Mouse (Mus musculus) c-Kit-positive CD71-negative TER-119-negative erythroid progenitor cells, embryonic 14.5 days (primary cell): ENCODE data around the gene Gxylt2.

Experiments used
- DNase-seq: peaks from one replicate; pipeline ENCODE4 v3.0.0-alpha.2; 2013; ENCODE audit warnings: low read depth

Gene Gxylt2

GRCm38 (mm10) chr6:100800497-100800955 lies 96.0 kb downstream of the Gxylt2 start:
- peak; percentile 38 for DNase-seq

- no peak for DNase-seq
Observed at GRCm38 (mm10) chr6:100802381-100803083, 98.0 kb downstream of the Gxylt2 start.

- DNase-seq = no peak
Observed at GRCm38 (mm10) chr6:100803250-100803649, 98.7 kb downstream of the Gxylt2 start.

GRCm38 (mm10) chr6:100807187-100807586 lies 102.7 kb downstream of the Gxylt2 start:
- no peak for DNase-seq

GRCm38 (mm10) chr6:100807746-100808145 lies 103.2 kb downstream of the Gxylt2 start:
- DNase-seq = no peak

- DNase-seq = no peak
Observed at GRCm38 (mm10) chr6:100808221-100808778, 103.8 kb downstream of the Gxylt2 start.

GRCm38 (mm10) chr6:100810117-100810516 lies 105.6 kb downstream of the Gxylt2 start:
- no peak for DNase-seq

- no peak for DNase-seq
Observed at GRCm38 (mm10) chr6:100811731-100812130, 107.2 kb downstream of the Gxylt2 start.

- DNase-seq = no peak
Observed at GRCm38 (mm10) chr6:100821367-100821766, 116.8 kb downstream of the Gxylt2 start.

- no peak for DNase-seq
Observed at GRCm38 (mm10) chr6:100823356-100823755, 118.8 kb downstream of the Gxylt2 start.

- DNase-seq = no peak
Observed at GRCm38 (mm10) chr6:100824381-100824965, 119.9 kb downstream of the Gxylt2 start.

GRCm38 (mm10) chr6:100826046-100826445 lies 121.5 kb downstream of the Gxylt2 start:
- DNase-seq = no peak

- no peak for DNase-seq
Observed at GRCm38 (mm10) chr6:100828565-100828964, 124.0 kb downstream of the Gxylt2 start.

- no peak for DNase-seq
Observed at GRCm38 (mm10) chr6:100829770-100830169, 125.2 kb downstream of the Gxylt2 start.

- DNase-seq = no peak
Observed at GRCm38 (mm10) chr6:100831188-100831587, 126.7 kb downstream of the Gxylt2 start.

- no peak for DNase-seq
Observed at GRCm38 (mm10) chr6:100831751-100832150, 127.2 kb downstream of the Gxylt2 start.

GRCm38 (mm10) chr6:100833355-100833754 lies 128.8 kb downstream of the Gxylt2 start, which contains the start of gene Ppp4r2:
TSS of gene Ppp4r2 (plus strand) at chr6:100833622.
- DNase-seq = peak; percentile 74

GRCm38 (mm10) chr6:100833811-100834481 lies 129.4 kb downstream of the Gxylt2 start:
- peak; percentile 20 for DNase-seq

- no peak for DNase-seq
Observed at GRCm38 (mm10) chr6:100834489-100835160, 130.1 kb downstream of the Gxylt2 start.

GRCm38 (mm10) chr6:100845058-100845457 lies 140.5 kb downstream of the Gxylt2 start:
- DNase-seq = no peak

GRCm38 (mm10) chr6:100847264-100847663 lies 142.7 kb downstream of the Gxylt2 start:
- DNase-seq = no peak
